Mouse (Mus musculus): Measurements from ENCODE around the gene Ogfrl1. TPM values are rescaled to one million over a fixed set of nuclear protein-coding genes. Genes with fewer than 3 reads are reported as not detected.

Gene Ogfrl1
- polyA plus RNA-seq, 1 experiment from 2014 or later = 4.4 TPM

- DNase-seq (ENCODE audit: low spot score) (no peak), ATAC-seq (ENCODE audit: low FRiP score, low TSS enrichment) (no peak)
- Histone ChIP-seq H3K9me3 (ENCODE audit: control insufficient read depth, low read length) (no peaks in the 10 kb centered on the region), H3K4me1 (replicated peaks; ENCODE audit: control insufficient read depth, insufficient read depth) (no peaks in the 10 kb centered on the region), H3K27me3 (ENCODE audit: control insufficient read depth, insufficient read depth, low read length) (no peaks in the 10 kb centered on the region), H3K9ac (ENCODE audit: low read length) (no peak overlapping the region), H3K36me3 (ENCODE audit: control insufficient read depth, insufficient read depth, low read length) (no peaks in the 10 kb centered on the region; the same call in 1 of the 2 replicates), H3K4me2 (replicated peaks; ENCODE audit: low read depth) (no peak overlapping the region), H3K27ac (replicated peaks) (no peak overlapping the region), H3K4me3 (ENCODE audit: low read depth, low read length) (no peak overlapping the region)
- 66% methylated on average over 17 of the region's 17 CpGs for WGBS
- TF ChIP-seq EP300 (optimal IDR thresholded peaks at IDR 0.05) (no peak), CTCF (IDR thresholded peaks at IDR 0.05; ENCODE audit: low read depth) (no peak)
Observed at GRCm38 (mm10) chr1:23379911-23380740, 17.4 kb downstream of the Ogfrl1 start.

- Histone ChIP-seq H3K9ac (ENCODE audit: low read length) (no peak overlapping the region), H3K4me2 (replicated peaks; ENCODE audit: low read depth) (0 out of 2 replicates have a peak overlapping the region, but pooled peaks have one; percentile 5), H3K4me1 (replicated peaks; ENCODE audit: control insufficient read depth, insufficient read depth) (no peaks in the 10 kb centered on the region), H3K27ac (replicated peaks) (no peak overlapping the region), H3K4me3 (ENCODE audit: low read depth, low read length) (no peak overlapping the region), H3K9me3 (ENCODE audit: control insufficient read depth, low read length) (no peaks in the 10 kb centered on the region), H3K27me3 (ENCODE audit: control insufficient read depth, insufficient read depth, low read length) (no peaks in the 10 kb centered on the region), H3K36me3 (ENCODE audit: control insufficient read depth, insufficient read depth, low read length) (no peaks in the 10 kb centered on the region; the same call in 1 of the 2 replicates)
- 63% methylated on average over 6 of the region's 6 CpGs for WGBS
- no peak for DNase-seq (ENCODE audit: low spot score)
- TF ChIP-seq EP300 (optimal IDR thresholded peaks at IDR 0.05) (no peak), CTCF (IDR thresholded peaks at IDR 0.05; ENCODE audit: low read depth) (no peak)
- no peak for ATAC-seq (ENCODE audit: low FRiP score, low TSS enrichment)
Observed at GRCm38 (mm10) chr1:23379321-23379720, 18.3 kb downstream of the Ogfrl1 start.

- peak; percentile 39 for DNase-seq (ENCODE audit: low spot score)
- WGBS = 75% methylated on average over 13 of the region's 13 CpGs
Observed at GRCm38 (mm10) chr1:23377572-23377971, 20.0 kb downstream of the Ogfrl1 start.

DNA sequence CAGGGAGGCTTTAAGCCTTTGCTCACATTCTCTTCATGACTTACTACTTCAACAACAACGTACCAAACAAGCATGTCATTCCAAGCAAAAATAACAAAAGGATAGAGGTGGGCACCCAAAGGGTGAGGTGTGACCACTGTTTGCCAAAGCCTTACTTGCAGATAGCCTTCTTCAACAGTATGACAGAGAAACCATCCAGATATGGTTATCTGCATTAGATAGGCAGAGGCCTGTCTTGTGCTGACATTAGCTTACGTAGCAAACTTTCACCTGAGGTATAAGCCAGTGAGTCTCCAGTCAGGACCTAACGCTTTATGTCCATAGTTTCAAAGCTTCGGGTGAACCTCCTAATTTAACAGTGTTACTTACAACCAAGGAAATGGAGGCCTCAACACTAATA lies 23.4 kb downstream of the Ogfrl1 start:
- H3K36me3 ChIP-seq (ENCODE audit: control insufficient read depth, insufficient read depth, low read length) = no peaks in the 10 kb centered on the region; the same call in 1 of the 2 replicates
- no peaks in the 10 kb centered on the region for H3K4me1 ChIP-seq (replicated peaks; ENCODE audit: control insufficient read depth, insufficient read depth)
- no peak for ATAC-seq (ENCODE audit: low FRiP score, low TSS enrichment)
- H3K4me2 ChIP-seq (replicated peaks; ENCODE audit: low read depth) = no peak overlapping the region
- H3K27me3 ChIP-seq (ENCODE audit: control insufficient read depth, insufficient read depth, low read length) = no peaks in the 10 kb centered on the region
- H3K9me3 ChIP-seq (ENCODE audit: control insufficient read depth, low read length) = no peaks in the 10 kb centered on the region
- no peak overlapping the region for H3K9ac ChIP-seq (ENCODE audit: low read length)
- DNase-seq (ENCODE audit: low spot score) = no peak
- no peak for TF ChIP-seq CTCF (IDR thresholded peaks at IDR 0.05; ENCODE audit: low read depth)
- TF ChIP-seq EP300 (optimal IDR thresholded peaks at IDR 0.05) = no peak
- WGBS = 79% methylated on average over 4 of the region's 4 CpGs
- H3K27ac ChIP-seq (replicated peaks) = no peak overlapping the region
- H3K4me3 ChIP-seq (ENCODE audit: low read depth, low read length) = no peak overlapping the region

More at GRCm38 (mm10) chr1:23377572-23377971, 20.0 kb downstream of the Ogfrl1 start:
- peak; percentile 90 for ATAC-seq (ENCODE audit: low FRiP score, low TSS enrichment)
- Histone ChIP-seq H3K9me3 (ENCODE audit: control insufficient read depth, low read length) (no peaks in the 10 kb centered on the region), H3K9ac (ENCODE audit: low read length) (no peak overlapping the region), H3K4me2 (replicated peaks; ENCODE audit: low read depth) (no peak overlapping the region), H3K27me3 (ENCODE audit: control insufficient read depth, insufficient read depth, low read length) (no peaks in the 10 kb centered on the region), H3K36me3 (ENCODE audit: control insufficient read depth, insufficient read depth, low read length) (no peaks in the 10 kb centered on the region; the same call in 1 of the 2 replicates), H3K4me3 (ENCODE audit: low read depth, low read length) (no peak overlapping the region), H3K27ac (replicated peaks) (no peak overlapping the region), H3K4me1 (replicated peaks; ENCODE audit: control insufficient read depth, insufficient read depth) (no peaks in the 10 kb centered on the region)
- no peak for TF ChIP-seq EP300 (optimal IDR thresholded peaks at IDR 0.05)
- no peak for TF ChIP-seq CTCF (IDR thresholded peaks at IDR 0.05; ENCODE audit: low read depth)

DNA sequence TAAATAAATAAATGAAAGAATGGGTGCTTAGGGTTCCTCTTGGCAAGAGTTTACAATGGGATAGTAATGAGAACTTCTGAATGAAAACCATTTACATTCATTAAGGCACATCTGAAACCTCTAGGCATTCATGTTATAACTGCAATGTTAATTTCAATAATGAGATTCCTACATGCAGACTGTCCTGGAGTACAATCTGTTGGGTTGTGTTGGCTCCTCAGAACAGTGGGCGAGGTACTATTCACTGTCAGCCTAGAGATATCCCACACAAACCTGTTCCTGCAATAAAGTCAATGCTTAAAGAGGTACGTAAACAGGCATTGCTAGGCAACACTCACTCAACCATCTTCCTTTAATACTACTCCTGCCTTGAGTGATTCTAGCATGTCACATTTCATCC lies 32.0 kb downstream of the Ogfrl1 start:
- no peak for DNase-seq (ENCODE audit: low spot score)
- TF ChIP-seq EP300 (optimal IDR thresholded peaks at IDR 0.05) (no peak), CTCF (IDR thresholded peaks at IDR 0.05; ENCODE audit: low read depth) (no peak)
- Histone ChIP-seq H3K4me3 (ENCODE audit: low read depth, low read length) (no peak overlapping the region), H3K36me3 (ENCODE audit: control insufficient read depth, insufficient read depth, low read length) (no peaks in the 10 kb centered on the region), H3K27ac (replicated peaks) (no peak overlapping the region), H3K4me1 (replicated peaks; ENCODE audit: control insufficient read depth, insufficient read depth) (no peaks in the 10 kb centered on the region), H3K27me3 (ENCODE audit: control insufficient read depth, insufficient read depth, low read length) (no peaks in the 10 kb centered on the region), H3K4me2 (replicated peaks; ENCODE audit: low read depth) (no peak overlapping the region), H3K9ac (ENCODE audit: low read length) (no peak overlapping the region), H3K9me3 (ENCODE audit: control insufficient read depth, low read length) (no peaks in the 10 kb centered on the region)
- WGBS = 90% methylated on average over 2 of the region's 2 CpGs
- no peak for ATAC-seq (ENCODE audit: low FRiP score, low TSS enrichment)

GRCm38 (mm10) chr1:23352895-23353294 lies 44.7 kb downstream of the Ogfrl1 start:
- Histone ChIP-seq H3K36me3 (ENCODE audit: control insufficient read depth, insufficient read depth, low read length) (no peaks in the 10 kb centered on the region), H3K9ac (ENCODE audit: low read length) (no peak overlapping the region), H3K4me3 (ENCODE audit: low read depth, low read length) (no peak overlapping the region), H3K27ac (replicated peaks) (no peak overlapping the region), H3K27me3 (ENCODE audit: control insufficient read depth, insufficient read depth, low read length) (no peaks in the 10 kb centered on the region), H3K9me3 (ENCODE audit: control insufficient read depth, low read length) (no peaks in the 10 kb centered on the region), H3K4me2 (replicated peaks; ENCODE audit: low read depth) (no peak overlapping the region), H3K4me1 (replicated peaks; ENCODE audit: control insufficient read depth, insufficient read depth) (no peaks in the 10 kb centered on the region)
- WGBS = 85% methylated on average over 6 of the region's 6 CpGs
- DNase-seq (ENCODE audit: low spot score) = no peak
- TF ChIP-seq CTCF (IDR thresholded peaks at IDR 0.05; ENCODE audit: low read depth) = no peak
- TF ChIP-seq EP300 (optimal IDR thresholded peaks at IDR 0.05) = no peak
- ATAC-seq (ENCODE audit: low FRiP score, low TSS enrichment) = no peak

Measured in stomach, postnatal 0 days (tissue).